Mouse (Mus musculus): ENCODE measurements around the gene Gnaq.

Gene Gnaq

DNA sequence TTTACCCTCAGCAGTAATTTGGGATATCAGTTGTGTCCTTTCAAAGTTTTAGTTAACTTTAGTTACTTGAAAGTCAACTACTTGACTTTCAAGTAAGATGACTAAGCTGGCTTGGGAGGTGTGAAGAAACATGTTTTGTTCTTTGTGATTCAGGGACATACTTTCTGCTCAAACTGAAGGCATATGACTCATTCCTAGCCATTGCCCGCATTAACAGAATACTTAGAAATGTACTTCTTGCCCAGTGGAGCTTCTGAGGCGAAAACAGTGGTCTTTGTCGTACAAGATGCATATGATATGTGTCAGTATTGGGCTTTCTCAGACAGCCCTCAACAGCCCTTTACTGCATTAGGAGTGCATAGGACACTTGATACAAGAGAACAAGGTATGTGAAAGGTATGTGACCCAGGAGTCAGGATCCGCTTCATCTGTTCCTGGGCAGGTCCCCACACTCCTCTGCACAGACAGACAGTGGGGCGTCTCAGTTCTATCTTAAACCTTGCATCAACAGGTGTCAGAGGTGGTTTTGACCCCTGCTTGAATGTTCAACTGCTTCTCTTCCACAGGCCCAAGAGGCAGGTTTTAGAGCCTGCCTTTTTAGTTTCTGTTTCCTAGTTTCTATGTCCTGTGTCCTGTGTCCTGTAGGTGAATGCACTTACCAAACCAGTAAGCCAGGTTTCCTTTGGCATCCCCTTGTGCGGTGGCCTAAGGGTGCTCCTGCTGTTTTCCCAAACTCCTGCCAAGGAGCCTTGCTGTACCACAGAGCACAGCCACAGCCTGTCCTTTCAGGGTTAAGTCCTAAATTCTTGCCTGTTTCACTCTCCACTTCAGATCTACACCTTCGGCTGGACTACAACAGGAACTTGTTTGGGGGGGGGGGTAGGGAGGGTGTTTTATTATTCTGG lies 72.4 kb downstream of the Gnaq start:
- DNase-seq = no peak

DNA sequence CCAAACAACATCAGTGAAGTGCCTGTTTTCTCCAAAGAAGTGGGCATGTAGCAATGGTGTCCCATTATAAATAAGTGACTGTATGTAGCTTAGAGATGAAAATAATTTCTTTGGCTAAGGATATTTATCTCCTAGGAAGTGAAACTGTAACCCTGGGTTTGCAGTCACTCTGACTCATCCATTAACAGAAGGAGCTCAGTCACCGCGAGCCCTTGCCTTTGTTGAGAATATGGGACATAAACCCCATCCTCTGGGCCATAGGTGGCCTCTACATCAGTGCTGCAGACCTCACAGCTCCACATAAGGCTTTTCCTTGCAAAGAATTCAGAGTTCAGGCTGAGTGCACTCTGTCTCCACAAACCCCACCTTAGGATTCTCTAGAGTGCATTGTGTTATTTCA lies 77.0 kb downstream of the Gnaq start:
- no peak for DNase-seq

DNA sequence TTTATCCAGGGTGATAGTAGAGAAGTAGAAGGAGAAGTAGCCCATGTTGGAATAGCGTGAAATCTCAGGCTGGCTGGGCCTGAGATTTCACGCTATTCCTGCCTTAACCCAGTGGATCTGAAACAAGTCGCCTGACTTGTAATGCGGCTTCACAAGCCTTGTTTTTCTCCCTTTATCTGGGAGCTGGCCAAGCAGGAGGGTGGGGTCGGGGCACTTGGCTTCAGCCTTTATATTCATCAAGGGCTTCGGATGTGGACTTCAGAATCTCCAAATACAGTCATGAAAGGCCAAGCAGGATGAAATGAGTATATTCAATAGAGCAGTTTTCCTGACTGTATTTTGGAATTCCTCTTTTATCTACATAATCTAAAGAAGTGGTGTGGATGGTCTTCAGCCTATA lies 82.3 kb downstream of the Gnaq start:
- DNase-seq = no peak

GRCm38 (mm10) chr19:16215430-16216016 lies 82.9 kb downstream of the Gnaq start:
- no peak for DNase-seq

DNA sequence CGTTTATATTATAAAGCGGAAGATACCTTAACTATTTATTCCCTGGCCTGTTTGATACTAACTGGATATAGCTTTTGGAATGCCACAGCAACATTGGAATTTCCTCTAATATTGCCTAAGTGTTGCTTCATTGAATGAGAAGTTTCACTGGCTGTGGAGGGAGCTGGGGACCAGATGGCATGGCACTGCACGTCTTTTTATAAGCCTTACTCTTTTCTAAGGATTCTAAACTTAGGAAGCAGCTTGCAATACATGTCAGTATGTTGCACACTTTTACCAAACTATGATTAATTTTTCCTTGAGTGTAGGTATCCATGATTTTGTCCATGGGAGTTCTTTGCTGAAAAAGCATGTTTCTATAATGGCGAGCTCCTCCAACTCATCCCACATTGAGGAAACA lies 87.3 kb downstream of the Gnaq start:
- no peak for DNase-seq

GRCm38 (mm10) chr19:16222526-16222925 lies 89.9 kb downstream of the Gnaq start:
- no peak for DNase-seq

- DNase-seq = no peak
These were observed 90.5 kb downstream of the Gnaq start for GRCm38 (mm10) chr19:16223126-16223525.

DNA sequence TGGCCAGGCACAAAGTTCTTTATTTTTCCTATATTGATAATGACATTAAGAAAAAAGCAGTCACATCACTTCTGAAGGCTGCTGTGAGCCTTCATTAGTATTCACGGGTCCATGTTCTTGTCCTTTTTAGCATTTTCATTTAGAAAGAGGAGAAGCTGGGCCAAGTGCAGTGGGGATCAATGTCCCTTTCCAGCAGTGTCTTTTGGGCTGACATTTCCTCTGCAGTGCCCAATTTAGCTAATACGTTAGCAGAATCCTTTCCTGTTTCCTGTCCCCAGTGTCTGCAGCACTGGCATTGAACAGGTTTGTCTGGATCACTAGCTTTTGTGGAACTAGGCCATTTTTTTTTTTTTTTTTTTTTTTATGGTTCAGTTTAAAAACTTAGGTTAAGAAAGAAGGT lies 92.2 kb downstream of the Gnaq start:
- no peak for DNase-seq

DNA sequence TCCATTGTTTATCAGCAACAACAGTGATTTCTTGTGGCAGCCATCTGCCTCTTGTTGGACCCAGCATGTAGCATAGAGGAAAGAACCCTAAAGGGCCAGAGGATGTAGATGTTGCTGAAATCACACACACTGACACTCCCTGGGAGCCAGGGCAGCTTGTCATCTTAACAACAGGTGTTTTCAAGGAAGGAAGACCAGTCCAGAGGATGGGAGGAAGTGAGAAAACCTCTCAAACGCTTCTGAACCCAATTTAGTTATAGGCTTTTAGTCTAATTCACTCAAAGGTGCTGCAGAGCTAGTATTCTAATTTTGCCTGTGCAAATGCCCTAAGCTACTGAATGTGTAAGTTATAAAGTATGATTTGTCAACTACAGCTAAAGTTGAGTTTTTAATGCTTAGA lies 99.0 kb downstream of the Gnaq start:
- no peak for DNase-seq

GRCm38 (mm10) chr19:16235594-16235993 lies 103.0 kb downstream of the Gnaq start:
- no peak for DNase-seq

GRCm38 (mm10) chr19:16237034-16237433 lies 104.4 kb downstream of the Gnaq start:
- no peak for DNase-seq

- no peak for DNase-seq
These were observed 105.4 kb downstream of the Gnaq start for GRCm38 (mm10) chr19:16238072-16238471.

DNA sequence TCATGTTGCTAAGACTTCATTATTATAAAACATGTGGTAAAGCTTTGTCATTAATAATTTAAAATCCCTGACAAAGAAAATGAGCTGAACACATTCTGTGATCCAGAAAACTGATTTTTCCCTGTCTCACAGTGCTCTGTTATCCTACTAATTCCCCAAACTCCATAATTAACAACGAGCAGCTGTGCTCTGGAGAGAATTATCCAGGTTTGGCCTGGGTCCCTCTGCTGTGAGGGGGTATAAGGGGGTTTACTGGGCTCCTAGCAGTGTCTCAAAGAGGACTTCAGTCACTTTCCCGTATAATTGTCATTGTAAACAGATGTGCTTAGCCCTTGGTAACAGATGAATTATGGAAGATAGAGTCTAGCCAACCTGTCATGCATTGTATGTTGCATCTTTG lies 105.9 kb downstream of the Gnaq start:
- no peak for DNase-seq

DNA sequence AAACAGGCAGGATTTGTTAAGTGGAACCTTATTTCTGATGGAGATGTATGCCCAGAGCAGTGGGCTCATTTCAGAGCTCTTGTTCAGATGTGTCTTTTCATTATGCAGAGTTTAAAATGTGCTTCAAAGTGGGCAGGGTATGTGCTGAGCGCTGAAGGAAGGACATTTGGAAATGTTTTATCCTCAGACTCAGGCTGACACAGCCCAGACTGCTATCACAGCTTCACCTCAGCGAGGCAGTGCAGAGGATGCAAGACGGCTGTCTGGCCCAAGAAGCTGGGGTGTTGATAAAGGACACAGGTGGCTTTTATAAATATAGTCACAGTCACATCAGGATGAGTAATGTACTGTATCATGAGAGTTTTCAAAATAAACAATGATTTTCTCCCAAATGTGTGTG lies 110.1 kb downstream of the Gnaq start:
- DNase-seq = no peak

DNA sequence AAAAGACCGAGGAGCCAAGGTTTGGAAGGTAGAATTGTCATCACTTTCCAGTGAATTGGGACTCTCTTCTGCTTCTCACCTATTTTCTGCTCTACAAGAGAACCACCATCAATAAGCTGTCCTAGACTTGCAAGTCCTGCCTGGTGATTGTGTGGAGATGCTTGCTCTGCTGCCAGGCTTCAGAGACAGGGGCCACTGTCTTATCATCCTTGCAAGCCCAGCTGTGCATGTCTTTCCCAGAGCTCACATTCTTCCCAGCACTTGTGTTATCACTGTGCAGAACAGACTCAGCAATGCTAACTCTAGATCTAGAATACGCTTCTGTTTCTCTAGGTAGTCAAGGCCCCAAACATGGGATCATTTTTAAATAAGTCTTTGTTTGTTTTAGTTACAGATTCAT lies 116.4 kb downstream of the Gnaq start:
- DNase-seq = no peak

GRCm38 (mm10) chr19:16250921-16251320 lies 118.3 kb downstream of the Gnaq start:
- DNase-seq = no peak

GRCm38 (mm10) chr19:16251819-16252218 lies 119.2 kb downstream of the Gnaq start:
- DNase-seq = no peak

DNA sequence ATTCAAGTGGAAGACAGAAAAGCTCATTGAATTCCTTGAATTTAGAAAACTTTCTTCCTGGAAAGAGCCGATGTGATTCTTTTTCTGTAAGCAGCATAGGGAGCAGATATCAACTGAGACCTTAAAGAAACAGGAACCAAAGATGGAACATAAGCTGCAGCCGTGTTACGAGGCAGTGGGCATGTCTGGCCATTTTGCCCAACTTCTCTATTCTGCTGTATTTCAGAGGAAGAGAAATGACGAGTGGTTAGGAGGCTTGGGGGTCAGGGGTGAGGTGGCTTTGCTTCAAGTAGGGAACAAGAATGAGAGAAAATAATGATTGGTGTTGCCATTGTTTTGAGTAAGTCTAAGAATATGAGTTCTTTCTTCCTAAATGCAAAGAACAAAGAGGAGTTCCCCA lies 120.1 kb downstream of the Gnaq start:
- DNase-seq = no peak

DNA sequence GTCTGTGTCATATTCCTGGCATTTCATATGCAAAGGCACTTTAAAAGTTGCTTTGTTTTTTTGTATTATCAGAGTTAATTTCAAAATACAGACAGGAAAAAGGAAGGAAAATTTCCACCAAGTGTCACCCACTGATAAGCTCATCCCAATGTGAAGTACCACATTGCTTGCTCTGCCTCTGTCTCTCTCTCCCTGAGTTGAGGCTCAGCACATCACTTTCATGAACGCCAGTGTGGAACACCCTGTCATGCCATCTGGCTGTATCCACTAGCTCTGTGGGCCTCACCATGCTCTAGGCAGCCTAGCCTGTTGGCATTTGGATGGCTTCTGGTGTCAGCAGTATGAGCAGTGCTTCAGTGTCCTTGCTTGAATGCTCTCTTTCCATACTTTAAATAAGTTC lies 122.2 kb downstream of the Gnaq start:
- DNase-seq = no peak

DNA sequence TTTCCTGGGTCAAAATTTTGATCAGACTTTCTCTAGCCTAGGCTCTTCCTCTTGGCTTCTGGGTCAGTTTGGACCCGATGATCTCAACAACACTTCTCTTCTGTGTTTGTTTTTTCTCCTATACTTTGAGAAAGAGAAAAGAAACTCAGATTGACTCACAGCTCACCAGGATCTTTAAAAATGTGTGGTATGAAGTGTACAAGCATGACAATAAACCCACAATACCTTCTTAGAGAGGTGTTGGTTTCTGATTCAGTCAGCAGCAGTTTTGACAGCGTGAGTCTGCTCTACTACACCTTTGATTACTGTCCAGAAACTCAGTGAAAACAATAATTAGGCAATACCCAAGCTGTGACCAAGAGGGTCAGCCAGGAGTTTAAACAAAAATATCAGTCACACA lies 122.7 kb downstream of the Gnaq start:
- DNase-seq = no peak

DNA sequence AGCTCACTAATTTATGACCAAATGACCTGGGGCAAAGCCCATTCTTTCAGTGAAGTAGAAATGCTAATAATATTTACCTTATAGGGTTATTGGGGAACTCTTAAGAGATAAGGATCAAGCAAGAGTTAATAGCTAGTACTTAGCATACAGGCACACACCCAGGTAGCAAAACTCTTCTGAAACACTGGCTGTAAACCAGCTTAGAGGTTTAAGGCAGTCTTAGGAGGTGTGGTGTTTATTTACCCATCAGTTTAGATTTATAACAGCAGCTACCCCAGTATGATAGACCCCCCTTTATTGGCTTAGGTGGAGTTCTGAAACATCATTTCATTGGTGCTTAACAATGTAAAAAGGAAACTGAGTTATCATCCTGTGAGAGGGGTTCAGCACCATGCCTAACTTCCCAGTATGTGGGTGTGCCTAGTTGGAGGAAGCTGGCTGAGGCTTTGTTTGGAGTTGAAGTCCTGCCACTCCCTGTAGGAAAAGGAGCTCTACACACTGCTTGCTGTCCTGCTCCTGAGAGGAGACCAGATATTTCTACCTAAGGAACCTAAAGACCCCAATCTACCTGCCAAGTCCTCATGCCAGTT lies 126.2 kb downstream of the Gnaq start:
- DNase-seq = no peak

- DNase-seq = no peak
These were observed 127.3 kb downstream of the Gnaq start for GRCm38 (mm10) chr19:16259786-16260434.

DNA sequence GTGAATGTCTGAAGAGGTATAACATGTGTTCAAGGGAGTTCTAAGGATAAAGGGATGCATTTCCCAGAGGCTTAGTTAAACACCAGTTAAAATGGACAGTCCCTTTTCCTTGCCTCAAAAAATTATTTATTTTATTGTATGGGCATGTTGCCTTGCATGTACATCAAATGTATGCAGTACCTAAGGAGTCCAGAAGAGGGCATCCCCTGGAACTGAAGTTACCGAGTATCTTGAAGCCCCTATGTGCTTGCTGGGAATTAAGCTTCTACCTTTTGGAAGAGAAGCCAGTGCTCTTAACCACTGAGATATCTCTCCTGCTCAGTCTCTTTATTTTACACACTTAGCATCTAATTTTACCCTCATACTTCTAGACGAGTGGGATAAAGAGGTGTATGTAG lies 127.8 kb downstream of the Gnaq start:
- no peak for DNase-seq

DNA sequence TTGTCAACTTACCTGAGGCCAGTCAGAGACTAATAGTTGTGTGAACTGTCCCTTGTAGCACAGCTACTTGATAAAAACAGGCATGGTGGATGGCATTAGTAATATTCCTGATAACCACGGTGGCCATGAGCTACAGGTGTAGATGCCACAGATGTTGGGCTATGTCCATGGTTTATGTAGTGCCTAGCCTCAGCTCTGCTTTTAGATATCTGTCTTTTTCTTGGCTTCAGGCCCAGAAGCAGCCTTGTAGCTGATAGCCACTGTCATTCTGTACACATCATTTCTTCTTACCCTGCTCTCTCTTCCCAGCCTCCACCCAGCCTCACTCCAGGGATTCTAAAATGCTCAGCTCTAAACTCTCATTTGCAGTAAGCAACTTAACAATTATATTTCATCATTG lies 128.3 kb downstream of the Gnaq start:
- DNase-seq = no peak

Measured in cerebellum, adult 11 months (tissue).